Mouse (Mus musculus) urinary bladder, postnatal 4 days (tissue): Measurements from ENCODE around the gene Gm9821.

Source experiments
- DNase-seq, 2 experiments: peaks; one replicate each; pipeline ENCODE4 v3.0.0; 2021 to 2022; ENCODE audit warnings: low spot score in 2 of 2

The Gm9821 gene

DNA sequence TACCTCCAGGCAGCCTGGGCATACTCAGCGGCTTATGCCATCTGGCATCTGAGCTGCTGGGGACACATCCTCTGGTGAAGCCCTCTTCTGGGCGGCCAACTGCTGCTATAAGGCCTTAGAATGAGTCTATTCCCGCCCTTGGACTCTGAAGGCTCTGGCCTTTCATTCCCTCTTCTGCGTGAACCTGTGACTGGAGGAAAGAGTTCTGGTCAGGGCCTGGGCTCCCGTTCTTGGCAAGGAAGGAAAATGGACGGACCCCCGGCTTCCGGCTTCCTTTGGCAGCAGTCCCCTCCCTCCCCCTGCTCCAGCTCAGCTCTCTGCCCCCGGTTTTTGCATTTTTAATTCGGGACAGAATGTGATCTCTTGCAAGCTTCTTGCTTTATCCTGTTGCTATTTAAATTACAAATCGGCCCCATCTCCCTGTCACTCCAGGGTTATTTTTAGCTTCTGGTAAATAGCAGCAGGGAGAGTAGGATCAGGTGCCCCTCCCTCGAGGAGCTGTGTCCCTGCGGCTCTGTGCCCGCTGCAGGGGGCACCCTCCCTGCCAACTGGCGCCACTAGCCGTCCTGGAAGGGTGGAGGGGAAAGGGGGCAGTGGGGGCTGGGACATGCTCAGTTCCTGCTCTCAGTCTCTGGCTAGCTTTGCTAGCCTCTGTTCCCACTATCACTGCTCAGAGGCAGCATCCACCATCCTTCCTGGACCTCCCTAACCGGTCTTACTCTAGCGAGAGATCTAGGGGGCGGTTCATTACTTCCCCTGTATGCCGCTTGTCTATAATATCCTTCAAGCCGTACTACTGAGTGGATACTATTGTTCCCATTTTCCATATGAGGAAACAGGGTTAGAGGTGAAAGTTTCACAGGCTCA lies 26.0 kb downstream of the Gm9821 start:
- no peak for DNase-seq

DNA sequence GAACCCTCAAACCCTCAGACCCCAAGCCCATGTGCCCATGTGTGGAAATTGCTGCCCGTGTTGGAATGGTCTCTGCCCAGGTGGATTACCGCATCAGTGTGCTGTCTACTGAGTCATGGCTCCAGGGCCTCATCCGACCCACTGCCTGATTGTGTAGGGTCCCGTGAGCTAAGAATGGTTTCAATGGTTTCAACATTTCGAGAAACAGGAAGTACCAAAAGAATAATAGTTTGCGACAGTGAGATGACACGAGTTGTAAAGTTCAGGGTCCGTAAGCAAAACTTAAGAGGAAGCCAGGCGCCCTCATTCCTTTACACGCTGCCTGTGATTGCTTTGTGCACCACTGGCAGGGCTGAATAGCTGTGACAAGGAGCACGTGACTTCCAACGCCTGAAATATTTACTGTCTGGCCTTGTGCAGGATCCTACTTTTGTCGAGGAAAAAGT lies 26.6 kb downstream of the Gm9821 start:
- no peak for DNase-seq

- DNase-seq: no peak
These were observed 28.1 kb downstream of the Gm9821 start for GRCm38 (mm10) chr2:91973416-91974135.

DNA sequence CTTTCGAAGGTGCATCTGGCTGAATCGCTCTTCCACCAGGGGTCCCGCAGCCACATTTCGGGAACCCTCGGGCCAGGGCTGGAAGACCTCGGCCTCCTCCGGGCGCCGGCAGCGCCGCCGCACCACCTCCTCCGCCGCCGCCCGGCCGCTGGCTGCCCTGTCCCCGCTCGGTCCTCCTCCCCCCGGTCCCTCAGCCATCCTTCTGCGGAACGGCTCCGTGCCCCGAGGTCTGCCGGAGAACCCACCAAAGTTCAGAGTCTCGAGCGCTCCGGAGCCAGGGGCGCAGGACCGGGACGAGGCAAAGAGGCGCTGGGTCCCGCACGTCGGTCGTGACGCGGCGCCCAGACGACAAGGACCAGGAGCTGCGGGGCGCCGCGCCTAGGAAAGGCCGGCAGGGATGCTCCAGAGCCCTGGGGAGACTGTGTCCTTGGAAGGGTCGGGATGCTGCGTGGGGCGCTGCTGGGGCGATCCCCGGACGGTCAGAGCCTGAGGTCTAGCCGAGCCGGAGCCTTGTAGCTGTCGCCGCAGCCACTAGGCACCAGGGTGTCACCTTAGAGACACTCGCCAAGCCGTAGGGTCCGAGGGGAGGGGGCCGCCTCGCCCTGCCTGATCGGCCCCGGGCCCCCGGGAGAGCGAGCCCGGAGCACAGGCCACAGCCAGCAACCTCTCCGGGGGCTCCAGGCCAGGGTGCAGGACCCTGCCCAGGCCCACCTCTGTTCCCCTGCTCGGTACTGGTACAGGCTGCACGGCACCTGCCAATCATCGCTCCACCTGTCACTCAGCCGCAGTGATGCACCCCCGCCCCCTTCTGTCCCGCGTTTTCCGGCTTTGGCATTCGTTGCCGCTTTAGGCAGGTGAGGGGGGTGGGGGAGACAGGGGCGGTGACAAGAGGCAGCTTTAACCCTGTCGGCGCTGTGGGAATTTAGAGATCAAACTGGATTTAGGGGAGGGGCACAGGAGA lies 30.4 kb downstream of the Gm9821 start, which contains the start of gene Dgkz:
TSS of gene Dgkz (minus strand) at position 284 of the 961 bp plus-strand sequence.
- DNase-seq: no peak

GRCm38 (mm10) chr2:91977960-91978359 lies 32.5 kb downstream of the Gm9821 start:
- no peak for DNase-seq

DNA sequence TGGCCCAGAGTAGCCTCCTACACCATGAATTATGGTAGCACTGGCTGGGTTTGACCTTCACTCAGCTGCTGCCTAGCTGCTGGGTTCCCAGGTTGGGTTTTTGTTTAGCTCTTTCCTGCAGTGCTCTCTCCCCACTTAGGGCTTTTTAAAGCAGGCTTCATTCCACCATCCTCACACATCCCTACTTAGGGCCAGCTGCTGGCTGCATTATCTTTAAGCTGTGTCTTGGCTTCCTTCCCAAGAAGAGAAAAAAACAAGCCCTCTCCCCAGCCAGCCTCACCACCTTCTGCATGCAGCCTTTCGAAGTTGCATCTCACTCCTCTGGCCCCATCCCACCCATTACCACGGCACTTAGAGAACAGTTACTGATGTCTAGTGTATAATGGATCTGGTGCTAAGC lies 33.0 kb downstream of the Gm9821 start:
- no peak for DNase-seq

- no peak for DNase-seq
These were observed 34.7 kb downstream of the Gm9821 start for GRCm38 (mm10) chr2:91980245-91980644.

DNA sequence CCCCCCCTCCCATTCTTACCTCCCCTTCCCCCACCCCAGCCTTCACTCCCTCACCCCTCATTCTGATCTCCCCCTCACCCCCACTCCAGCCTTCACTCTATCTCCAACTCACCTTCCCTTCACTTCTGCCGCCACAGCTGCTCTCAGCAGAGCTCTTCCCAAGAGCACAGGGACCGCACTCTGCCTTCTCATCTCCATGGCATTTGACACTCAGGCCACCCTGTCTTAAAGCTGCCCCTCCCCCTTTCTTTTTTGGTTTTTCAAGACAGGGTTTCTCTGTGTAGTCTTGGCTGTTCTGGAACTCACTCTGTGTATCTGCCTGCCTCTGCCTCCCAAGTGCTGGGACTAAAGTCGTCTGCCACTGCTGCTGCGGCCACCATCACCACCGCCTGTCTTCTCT lies 35.3 kb downstream of the Gm9821 start:
- no peak for DNase-seq

GRCm38 (mm10) chr2:91984439-91984838 lies 38.9 kb downstream of the Gm9821 start:
- DNase-seq: peak in 1 of 2 experiments; percentile 54

DNA sequence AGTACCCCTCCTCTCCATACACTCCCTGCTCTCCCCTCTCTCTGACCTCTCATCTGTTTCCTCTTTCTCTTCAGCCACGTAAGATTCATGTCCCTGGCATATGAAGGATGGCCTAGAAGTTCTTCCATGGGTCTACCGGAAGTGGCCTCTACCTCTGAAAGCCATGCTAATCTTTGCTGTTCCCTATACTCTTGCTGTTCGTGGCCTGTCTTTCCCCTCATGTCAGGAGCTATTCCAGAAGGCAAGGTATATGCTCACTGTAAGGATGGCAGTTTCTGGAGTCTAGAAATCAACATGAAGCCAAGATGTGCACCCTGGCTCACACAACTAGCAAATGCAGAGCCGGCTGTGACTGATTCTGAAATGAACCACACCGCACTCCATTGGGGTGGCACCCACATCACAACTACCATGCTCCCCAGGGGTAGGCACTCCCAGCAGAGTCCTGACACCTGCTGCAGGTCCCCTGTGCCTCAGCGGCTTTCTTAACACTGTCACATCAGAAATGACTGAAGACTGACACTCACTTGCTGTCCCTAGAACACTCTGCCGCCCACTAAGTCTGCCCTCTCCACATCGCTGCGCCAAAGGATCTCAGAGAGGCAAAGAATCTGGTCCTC lies 39.5 kb downstream of the Gm9821 start:
- no peak for DNase-seq

DNA sequence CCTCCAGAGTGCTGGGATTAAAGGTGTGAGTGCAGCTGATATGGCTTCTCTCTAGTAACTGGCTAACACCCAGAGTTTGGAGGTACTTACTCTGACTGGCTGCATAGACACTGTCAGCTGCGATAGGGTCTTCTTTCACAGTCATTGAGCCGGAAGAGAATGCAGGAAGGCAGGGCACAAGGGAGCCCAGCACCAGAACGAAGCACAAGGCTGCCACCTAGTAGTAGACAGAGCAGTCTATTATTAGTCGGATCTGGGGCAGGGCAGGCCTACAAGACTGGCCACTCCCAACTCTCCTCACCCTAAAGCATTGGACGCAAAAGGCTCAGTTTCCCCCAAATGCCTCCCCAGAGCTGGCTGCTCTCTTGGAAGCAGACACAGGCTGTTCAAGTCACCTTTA lies 40.6 kb downstream of the Gm9821 start:
- no peak for DNase-seq

DNA sequence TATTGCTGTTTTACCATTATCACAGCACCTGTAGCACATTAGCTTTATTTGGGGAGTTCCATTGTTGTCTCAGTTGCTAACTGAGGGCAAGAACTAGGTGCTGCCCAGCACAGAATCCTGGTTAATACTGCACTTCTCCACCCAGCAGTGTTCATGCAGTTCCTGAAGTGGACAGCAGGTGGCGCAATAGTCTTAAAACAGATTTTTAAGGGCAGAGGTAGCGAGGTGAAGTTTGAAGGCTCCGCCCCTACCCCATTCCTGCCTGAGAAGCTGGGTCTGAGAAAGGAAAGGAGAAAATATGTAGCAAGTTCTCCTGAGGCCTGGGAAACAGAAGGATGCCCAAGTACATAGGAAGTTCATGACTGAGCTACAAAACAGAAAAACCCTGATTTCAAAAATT lies 42.0 kb downstream of the Gm9821 start:
- peak; percentile 56 to 89 for DNase-seq

DNA sequence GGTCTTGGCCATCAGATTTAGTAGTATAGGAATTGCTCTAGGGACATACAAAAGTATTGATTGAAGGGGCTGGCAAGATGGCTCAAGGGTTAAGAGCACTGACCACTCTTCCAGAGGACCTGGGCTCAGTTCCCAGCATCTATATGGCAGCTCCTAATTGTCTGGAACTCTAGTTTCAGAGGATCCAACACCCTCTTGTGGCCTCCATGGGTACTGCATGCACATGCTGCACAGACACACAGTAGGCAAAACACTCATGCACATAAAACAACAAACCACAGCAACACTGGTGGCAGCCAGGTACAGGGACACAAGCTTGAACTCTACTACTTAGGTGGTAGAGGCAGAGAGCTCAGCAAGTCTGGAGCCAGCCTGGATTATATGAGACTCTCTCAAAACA lies 44.2 kb downstream of the Gm9821 start:
- no peak for DNase-seq

DNA sequence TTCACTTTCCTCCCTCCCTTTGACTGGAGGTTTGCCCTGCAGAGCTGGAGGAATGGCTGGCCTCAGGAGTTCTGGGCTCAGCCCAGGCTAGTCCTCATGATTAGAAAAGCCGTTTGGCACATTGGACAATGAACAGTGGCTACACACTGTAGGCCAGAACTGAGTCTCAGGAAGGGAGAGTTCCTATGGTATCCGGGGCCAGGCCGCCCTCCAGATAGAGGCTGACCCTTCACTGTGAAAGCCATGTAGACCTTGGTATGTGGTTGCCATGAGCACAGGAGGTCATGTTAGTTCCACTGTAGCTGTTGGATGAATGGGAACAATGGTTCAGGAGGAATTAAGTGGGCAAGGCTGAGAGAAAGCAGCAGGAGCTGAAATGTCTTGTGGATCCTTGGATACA lies 47.9 kb downstream of the Gm9821 start:
- DNase-seq: no peak

- no peak for DNase-seq
These were observed 50.5 kb downstream of the Gm9821 start for GRCm38 (mm10) chr2:91996006-91996405.
